In genomic region chr9:98329274-98330105, GRCm38 (mm10) we compare ENCODE assay signal across 9 mouse cellular contexts. TPM values are rescaled to one million over a fixed set of nuclear protein-coding genes. Genes with fewer than 3 reads are reported as not detected.
DNase-seq lines count a peak whose midpoint lies in the region; ATAC-seq and TF ChIP-seq lines count a peak whose summit lies in the region.
"Had no signal": no experiment of that assay in that cellular context is flagged by ENCODE, and none has a peak within 500 bp of the region (broad histone marks: within the 10 kb centered on the region; RNA-seq: fewer than 3 reads in every experiment).

No protein-coding gene starts in this region.

- H3K9me3 ChIP-seq in limb, embryonic 14.5 days (ENCODE audit: control insufficient read depth, low read length): no peaks in the 10 kb centered on the region
- H3K9me3 ChIP-seq: megakaryocyte, embryonic 14.5 days had no signal

- no peak for TF ChIP-seq POLR2A in limb, embryonic 14.5 days (IDR thresholded peaks at IDR 0.05; ENCODE audit: borderline replicate concordance, extremely low read depth, insufficient read depth, insufficient read length)

- H3K4me1 ChIP-seq in limb, embryonic 14.5 days (ENCODE audit: control insufficient read depth, insufficient read depth, low read length): no peaks in the 10 kb centered on the region

- no peak overlapping the region for H3K27ac ChIP-seq in limb, embryonic 14.5 days (replicated peaks; ENCODE audit: low read depth, low read length)

- ATAC-seq in limb, embryonic 14.5 days (ENCODE audit: low FRiP score, low read depth): peak; percentile 77
- no peak for ATAC-seq in megakaryocyte-erythroid progenitor cell, adult 5-6 weeks (replicated peaks; ENCODE audit: low FRiP score, low TSS enrichment, poor library complexity, severe bottlenecking)

- H3K4me2 ChIP-seq in limb, embryonic 14.5 days (replicated peaks; ENCODE audit: low read depth, low read length, severe bottlenecking): no peak overlapping the region

- 49% methylated on average over 20 of the region's 20 CpGs for WGBS in limb, embryonic 14.5 days

- no peak overlapping the region for H3K4me3 ChIP-seq in limb, embryonic 14.5 days (replicated peaks; ENCODE audit: low read length)
- H3K4me3 ChIP-seq: megakaryocyte, embryonic 14.5 days had no signal

- peak; percentile 24 for DNase-seq in adrenal gland, postnatal 10 days
- DNase-seq in adrenal gland, adult 8-10 months: no peak
- peak; percentile 48 for DNase-seq in cerebellum, adult 11 months
- peak; percentile 21 to 26 for DNase-seq in frontal cortex, postnatal 25 days (ENCODE audit: low spot score in 2 of 2)
- peak; percentile 96 for DNase-seq in kidney, adult 9 months
- peak; percentile 77 for DNase-seq in limb, embryonic 14.5 days (ENCODE audit: low spot score)
- DNase-seq in retina, postnatal 1 day: peak; percentile 62

- H3K36me3 ChIP-seq in limb, embryonic 14.5 days (ENCODE audit: control insufficient read depth, insufficient read depth, low read length): no peaks in the 10 kb centered on the region

- H3K27me3 ChIP-seq in limb, embryonic 14.5 days (ENCODE audit: control insufficient read depth, insufficient read depth, low read length): no peaks in the 10 kb centered on the region
- H3K27me3 ChIP-seq: megakaryocyte, embryonic 14.5 days had no signal

- H3K9ac ChIP-seq in limb, embryonic 14.5 days (ENCODE audit: low read depth, low read length, severe bottlenecking): no peak overlapping the region

RNA-seq across cellular contexts. Expression of gene Nmnat3, which starts 42.3 kb away (rescaled TPM):
- total RNA-seq in adrenal gland, postnatal 10 days (2021): 10 to 100 TPM; 12.5 to 14.5 TPM
- 10 to 100 TPM; 13.2 to 23.4 (median 19.4) TPM for total RNA-seq in adrenal gland, adult 8-10 months (2022)
- 3.5 and 3.9 TPM in 2 replicates for polyA plus RNA-seq in limb, embryonic 14.5 days (2012; rRNA removed)
- polyA plus RNA-seq in limb, embryonic 14.5 days (2014; fragmentation: Nextera tagmentation; extraction: Ambion mirVana): 5.9 and 7.1 TPM in 2 replicates
- total RNA-seq in megakaryocyte-erythroid progenitor cell, adult 5-6 weeks (2014; fragmentation: Nextera tagmentation): 36.1 and 45.5 TPM in 2 replicates
- 34.0 and 35.5 TPM in 2 replicates for total RNA-seq in megakaryocyte-erythroid progenitor cell, adult 5-6 weeks (2017)
